Mouse (Mus musculus) cerebellum, postnatal 36 days (tissue): Measurements from ENCODE around the gene Smap2.
"Not testable (repeated sequence)": the region's sequence is repeated elsewhere in the genome, so short reads cannot be mapped to it uniquely, and the experiment has no call there.

Source experiments
- DNase-seq, 2 experiments: peaks; one replicate each; pipeline ENCODE4 v3.0.0; 2021 to 2022; ENCODE audit warnings: mixed read lengths in 2 of 2

Gene Smap2

GRCm38 (mm10) chr4:121016928-121017657 lies at the start of gene Smap2:
Gene Smap2 (minus strand): TSS chr4:121017247.
- DNase-seq, result peak; percentile 96 to 99

GRCm38 (mm10) chr4:121065336-121065735 lies 48.3 kb upstream of the Smap2 start:
- DNase-seq, result no peak

GRCm38 (mm10) chr4:121059218-121059617 lies 42.2 kb upstream of the Smap2 start:
- DNase-seq, result not testable (repeated sequence)

DNA sequence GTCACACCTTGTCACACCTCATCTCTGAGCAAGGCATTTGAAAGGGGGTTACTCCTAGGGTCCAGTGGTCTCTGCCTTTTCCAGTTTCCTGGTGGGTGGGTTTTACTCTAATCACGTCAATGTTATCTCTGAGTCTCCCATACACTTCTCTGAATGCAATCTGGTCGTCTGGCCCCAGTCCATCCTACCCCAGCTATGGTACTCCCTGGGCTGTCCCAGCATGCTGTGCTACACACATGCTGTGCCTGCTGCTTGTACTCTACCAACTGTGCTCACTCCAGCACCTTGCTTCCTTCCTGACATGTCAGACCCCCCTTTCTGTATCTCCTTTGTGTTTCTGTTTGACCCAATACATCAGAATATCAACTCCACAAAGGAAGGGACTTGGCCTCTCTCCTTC lies 40.0 kb upstream of the Smap2 start:
- DNase-seq, result no peak

- DNase-seq, result peak; percentile 25 to 44
Measured at GRCm38 (mm10) chr4:121056342-121056741, 39.3 kb upstream of the Smap2 start.

GRCm38 (mm10) chr4:121052454-121053323 lies 35.6 kb upstream of the Smap2 start:
- DNase-seq, result peak; percentile 49 to 57

DNA sequence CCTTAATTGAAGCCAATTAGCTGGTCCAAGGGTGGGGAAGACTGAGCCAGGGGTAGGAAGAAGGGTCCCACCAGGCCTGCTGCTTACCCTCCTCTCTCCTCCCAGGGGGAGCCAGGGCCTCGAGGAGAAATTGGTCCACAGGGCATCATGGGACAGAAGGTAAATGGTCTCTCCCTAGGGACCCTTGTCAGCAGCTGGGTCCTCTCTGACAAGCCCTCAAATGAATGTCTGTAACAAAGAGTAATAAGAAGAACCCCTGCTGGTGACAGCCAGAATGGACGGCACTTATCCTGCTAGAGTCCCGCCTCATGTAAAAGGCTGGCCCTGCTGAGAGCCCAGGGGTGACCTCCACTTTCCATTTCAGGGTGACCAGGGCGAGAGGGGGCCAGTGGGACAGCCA lies 34.8 kb upstream of the Smap2 start:
- no peak for DNase-seq

GRCm38 (mm10) chr4:121042946-121043345 lies 25.9 kb upstream of the Smap2 start:
- no peak for DNase-seq

GRCm38 (mm10) chr4:121042472-121042871 lies 25.4 kb upstream of the Smap2 start:
- no peak for DNase-seq

- peak; percentile 69 for DNase-seq
Measured at GRCm38 (mm10) chr4:121040897-121041671, 24.0 kb upstream of the Smap2 start.

DNA sequence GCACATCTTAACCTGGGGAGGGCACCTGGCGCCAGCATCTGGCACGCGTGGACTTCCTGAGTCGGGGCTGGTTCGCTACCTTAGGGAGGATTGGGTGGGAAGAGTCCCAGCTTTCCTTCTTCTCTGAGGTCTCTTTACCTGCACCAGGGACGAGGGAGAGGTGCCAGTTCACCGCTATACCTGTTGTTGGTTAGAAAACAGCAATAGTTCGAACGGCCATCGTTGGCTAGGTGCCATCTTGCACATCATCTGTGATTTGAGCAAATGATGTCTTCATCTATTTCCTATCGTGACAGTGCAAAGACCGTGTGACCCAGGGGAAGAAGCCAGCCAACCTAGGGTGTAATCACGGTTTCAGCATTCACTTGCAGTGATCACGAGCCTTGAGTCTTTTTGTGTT lies 23.3 kb upstream of the Smap2 start:
- DNase-seq, result no peak

GRCm38 (mm10) chr4:121039331-121040115 lies 22.5 kb upstream of the Smap2 start, which contains the start of gene Col9a2:
Gene Col9a2 (plus strand): TSS chr4:121039385.
- peak in 1 of 2 experiments; percentile 27 for DNase-seq

DNA sequence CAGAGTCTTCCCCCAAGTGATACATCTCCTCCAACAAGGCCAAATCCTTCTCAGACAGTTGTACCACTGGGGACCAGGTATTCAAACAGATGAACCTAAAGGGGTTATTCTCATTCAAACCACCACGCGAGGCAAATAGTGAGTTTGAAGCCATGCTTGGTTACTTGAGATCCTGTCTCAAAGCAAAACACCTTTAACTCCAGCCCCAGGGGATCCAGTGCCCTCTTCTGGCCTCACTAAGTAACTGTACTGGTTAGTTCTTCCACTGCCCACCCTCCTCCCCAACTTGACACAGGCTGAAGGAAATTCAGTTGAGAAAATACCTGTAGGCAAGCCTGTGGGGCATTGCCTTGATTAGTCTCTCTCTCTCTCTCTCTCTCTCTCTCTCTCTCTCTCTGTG lies 16.0 kb upstream of the Smap2 start:
- DNase-seq, result no peak

DNA sequence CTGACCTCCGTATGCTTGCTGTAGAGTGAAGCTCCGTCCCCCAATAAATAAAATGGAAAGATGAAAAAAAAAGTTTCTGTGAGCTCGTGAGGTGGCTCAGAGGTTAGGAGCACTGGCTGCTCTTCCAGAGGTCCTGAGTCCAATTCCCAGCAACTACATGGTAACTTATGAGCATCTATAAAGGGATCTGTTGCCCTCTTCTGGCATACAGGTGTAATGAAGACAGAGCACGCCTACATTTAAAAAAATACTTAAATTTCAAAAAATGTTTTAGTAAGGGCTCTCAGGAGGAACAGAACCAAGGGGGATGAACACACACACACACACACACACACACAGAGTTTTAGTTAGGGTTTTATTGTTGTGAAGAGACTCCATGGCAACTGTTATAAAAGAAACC lies 14.4 kb upstream of the Smap2 start:
- no peak for DNase-seq

DNA sequence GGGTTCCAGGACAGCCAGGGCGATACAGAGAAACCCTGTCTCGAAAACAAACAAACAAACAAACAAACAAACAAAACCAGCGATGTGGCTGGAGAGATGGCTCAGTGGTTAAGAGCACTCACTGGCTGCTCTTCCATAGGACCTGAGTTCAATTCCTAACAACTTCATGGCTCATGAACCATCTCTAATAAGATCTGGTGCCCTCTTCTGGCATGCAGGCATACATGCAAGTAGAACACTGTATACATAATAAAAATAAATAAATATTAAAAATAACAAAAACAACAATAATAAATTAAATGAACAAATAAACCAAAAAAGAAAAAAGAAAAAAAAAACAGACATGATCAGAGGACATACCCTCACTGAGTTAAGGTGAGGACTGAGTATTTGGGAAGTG lies 12.6 kb upstream of the Smap2 start:
- no peak for DNase-seq

GRCm38 (mm10) chr4:121028659-121029392 lies 11.8 kb upstream of the Smap2 start:
- DNase-seq, result peak; percentile 57 to 63

DNA sequence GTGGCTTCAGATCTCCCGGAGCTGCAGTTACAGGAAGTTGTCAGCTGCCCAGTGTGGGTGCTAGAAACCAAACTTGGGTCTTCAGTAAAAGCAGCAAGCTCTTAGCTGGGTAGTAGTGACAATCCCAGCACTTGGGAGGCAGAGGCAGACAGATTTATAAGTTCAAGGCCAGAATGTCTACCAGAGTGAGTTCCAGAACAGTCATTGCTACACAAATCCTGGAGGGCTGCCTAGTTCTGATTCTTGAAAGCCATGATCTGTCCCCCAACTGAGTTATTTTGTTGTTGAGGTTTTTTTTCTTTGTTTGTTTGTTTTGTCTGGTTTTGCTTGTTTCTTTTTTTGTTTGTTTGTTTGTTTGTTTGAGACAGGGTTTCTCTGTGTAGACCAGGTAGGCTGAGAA lies 11.1 kb upstream of the Smap2 start:
- no peak for DNase-seq

DNA sequence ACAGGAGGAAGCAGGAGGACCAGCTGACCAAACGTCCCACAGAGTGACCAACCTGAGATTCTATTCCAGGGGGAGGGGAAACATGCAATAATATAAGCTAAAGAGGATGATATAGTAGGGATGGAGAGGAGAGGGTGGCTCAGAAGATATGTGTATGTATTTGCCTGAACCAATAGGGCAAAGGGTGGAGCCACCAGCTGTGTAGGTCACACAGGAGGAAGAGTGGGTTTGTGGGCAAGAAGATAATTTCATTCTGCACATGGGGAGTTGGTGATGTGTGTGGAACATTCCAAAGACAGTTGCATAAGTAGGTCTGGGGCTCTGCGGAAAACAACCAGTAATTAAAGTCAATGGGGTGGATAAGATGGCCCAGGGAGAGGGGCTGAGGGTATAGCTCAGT lies 8.6 kb upstream of the Smap2 start:
- no peak for DNase-seq

DNA sequence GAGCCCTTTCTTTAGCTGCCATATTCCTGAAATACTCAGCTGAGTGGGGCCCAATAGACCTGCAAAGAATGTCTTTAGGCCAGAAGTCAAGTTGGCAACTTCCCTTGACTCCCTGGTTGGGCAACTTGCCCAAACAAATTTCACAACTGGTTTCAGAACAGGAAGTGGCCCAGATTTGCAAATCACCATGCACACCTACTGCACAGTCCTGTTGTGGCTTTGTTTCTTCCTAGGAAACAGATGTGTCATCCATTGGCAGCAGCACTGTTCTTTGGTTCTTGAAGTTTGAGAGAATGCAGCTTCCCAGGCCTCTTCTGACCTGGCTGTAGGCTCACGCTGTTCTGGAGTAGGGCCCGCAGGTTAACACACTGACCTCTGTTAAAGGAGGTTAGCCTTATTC lies 6.9 kb upstream of the Smap2 start:
- no peak for DNase-seq

DNA sequence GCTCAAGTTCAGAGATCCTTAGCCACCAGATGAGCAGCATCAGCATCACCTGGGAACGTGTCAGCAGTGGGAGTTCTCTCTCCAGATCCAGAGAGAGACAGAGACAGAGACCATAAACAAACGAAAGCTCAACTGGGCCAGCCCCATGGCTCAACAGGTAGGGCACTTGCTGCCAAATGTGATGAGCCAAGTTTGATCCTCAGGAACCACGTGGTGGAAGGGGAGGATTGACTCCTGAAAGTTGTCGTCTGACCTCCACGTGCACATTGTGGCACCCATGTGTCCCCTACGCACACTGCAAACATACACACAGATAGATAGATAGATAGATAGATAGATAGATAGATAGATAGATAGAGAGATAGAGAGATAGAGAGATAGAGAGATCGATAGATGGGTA lies 6.4 kb upstream of the Smap2 start:
- no peak for DNase-seq

- DNase-seq, result no peak
Measured at GRCm38 (mm10) chr4:121021911-121022310, 4.9 kb upstream of the Smap2 start.
